Mouse (Mus musculus) kidney, adult 2 months (tissue): ENCODE data around the gene Tbc1d19.

Experiments used
- CTCF ChIP-seq: fragments of 200-500 bp; conservative IDR thresholded peaks from 2 replicates; pipeline ENCODE4 v1.5.1; 2011; ENCODE audit warnings: low read depth, mild to moderate bottlenecking, control low read depth, low read length, moderate library complexity, mixed read lengths; ENCODE audit not compliant: insufficient read depth, insufficient read length
- POLR2A ChIP-seq: fragments of 200-500 bp; IDR thresholded peaks from one replicate; pipeline ENCODE4 v1.6.1; 2011; ENCODE audit warnings: low read depth, low read length, control low read depth

- no peak for TF ChIP-seq CTCF
- no peak for TF ChIP-seq POLR2A
Measured at GRCm38 (mm10) chr5:53922149-53922904, 112.9 kb downstream of the Tbc1d19 start.
